Mouse (Mus musculus): ENCODE results near the gene Sf3b6. TPM values are rescaled to one million over a fixed set of nuclear protein-coding genes. Genes with fewer than 3 reads are reported as not detected.

The Sf3b6 gene
- 245 and 248 TPM in 2 replicates for polyA plus RNA-seq (2014; fragmentation: Nextera tagmentation; extraction: Ambion mirVana)

DNA sequence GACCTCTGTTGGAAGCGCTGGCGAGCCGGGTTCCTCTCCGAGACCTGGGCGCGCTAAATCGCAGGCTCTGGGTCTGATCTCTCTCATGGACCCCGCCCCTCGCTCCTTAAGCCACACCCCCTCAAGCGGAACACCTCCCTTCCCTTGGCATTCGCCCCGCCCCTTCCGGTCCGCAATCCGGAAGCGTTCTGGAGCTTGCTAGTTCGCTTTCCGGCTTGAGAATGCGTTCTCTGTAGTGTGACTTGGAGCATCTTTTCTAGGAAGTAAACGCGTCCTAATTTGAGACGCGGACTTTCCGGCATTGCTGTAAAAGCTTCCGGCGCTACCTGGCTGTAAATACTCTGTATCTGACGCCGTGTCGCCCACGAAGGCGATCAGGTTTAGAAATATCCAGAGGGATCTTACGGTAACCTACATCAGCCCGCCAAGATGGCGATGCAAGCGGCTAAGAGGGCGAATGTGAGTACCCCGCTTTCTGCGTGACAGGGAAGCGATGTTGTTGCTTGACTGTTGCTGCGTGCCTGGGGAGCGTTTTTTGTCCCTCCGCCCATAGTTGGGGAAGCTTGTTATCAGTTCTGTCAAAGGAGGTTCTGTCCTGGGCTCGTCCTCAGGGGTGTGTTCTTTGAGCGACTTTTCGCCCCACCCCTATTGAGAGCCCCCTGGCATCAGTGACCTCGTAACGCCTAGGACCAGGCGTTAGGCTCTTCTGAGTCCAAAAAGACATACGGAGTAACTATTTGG lies at the start of gene Sf3b6:
Sf3b6 (plus strand) TSS at position 184 of the 741 bp plus-strand sequence.
- Histone ChIP-seq H3K36me3 (ENCODE audit: control insufficient read depth, insufficient read depth, low read length) (peaks cover 27% of the 10 kb centered on the region), H3K9me3 (ENCODE audit: control insufficient read depth, low read length) (no peaks in the 10 kb centered on the region), H3K27me3 (replicated peaks; ENCODE audit: control insufficient read depth, insufficient read depth, low read length) (no peaks in the 10 kb centered on the region), H3K4me2 (ENCODE audit: low read depth, low read length) (peak within 1 kb of the TSS; percentile 70), H3K9ac (ENCODE audit: low read depth, low read length) (peak within 1 kb of the TSS; percentile 75), H3K4me1 (ENCODE audit: control insufficient read depth, insufficient read depth, low read length) (peaks cover 14% of the 10 kb centered on the region), H3K4me3 (ENCODE audit: low read depth, low read length) (peak within 1 kb of the TSS; percentile 66), H3K27ac (replicated peaks; ENCODE audit: low read depth, low read length) (peak within 1 kb of the TSS; percentile 84)
- WGBS, result under 1% methylated on average over 48 of the region's 49 CpGs
- DNase-seq (ENCODE audit: low spot score), result peak; percentile 98
- ATAC-seq (ENCODE audit: low read depth), result peak; percentile 98

DNA sequence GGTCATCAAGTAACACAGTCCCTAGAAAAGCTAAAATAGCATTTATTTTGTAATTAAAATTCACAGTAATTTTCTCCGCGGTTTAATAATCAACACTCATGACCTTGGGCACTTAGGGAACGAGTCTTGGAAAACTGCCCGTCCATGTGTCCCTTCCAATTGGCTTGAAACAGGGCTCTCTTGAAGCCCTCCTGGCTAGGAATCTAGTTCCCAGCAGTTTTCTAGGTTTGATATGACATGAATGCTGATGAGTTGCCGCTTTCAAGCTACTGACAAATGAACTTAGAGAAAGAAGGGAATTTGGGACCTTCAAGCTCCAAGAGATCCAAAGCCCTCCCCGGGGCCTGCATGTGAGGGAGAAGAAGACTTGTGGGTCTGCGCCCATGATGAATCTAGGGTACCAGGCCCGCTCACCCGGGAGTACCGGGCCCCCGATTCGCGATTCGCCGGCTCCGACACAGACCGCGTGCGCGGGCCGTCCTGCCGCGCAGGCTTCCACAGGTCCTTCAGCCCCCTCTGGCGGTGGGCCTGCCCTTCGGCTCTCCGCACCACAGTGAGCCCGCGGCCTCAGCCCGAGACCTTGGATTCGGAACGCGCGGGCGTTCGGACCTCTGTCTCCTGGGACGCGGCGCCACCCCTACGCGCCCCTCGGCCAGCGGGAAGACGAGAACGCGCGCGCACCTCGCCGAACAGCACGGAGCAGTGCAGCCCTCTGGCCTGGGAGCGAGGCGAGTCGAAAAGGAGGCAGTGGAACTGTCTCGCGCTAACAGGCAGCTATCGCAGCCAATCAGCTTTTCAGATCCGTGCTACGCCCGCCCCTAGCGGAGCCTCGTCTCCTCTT lies 48.6 kb upstream of the Sf3b6 start, which contains the start of the genes Pfn4 and Fam228b:
Pfn4 (plus strand) TSS at position 531 of the 841 bp plus-strand sequence.
Fam228b (minus strand) TSS at position 776 of the 841 bp plus-strand sequence.
- Histone ChIP-seq H3K27me3 (replicated peaks; ENCODE audit: control insufficient read depth, insufficient read depth, low read length) (no peaks in the 10 kb centered on the region), H3K36me3 (ENCODE audit: control insufficient read depth, insufficient read depth, low read length) (no peaks in the 10 kb centered on the region), H3K4me2 (ENCODE audit: low read depth, low read length) (peak within 1 kb of the TSS; percentile 79), H3K9ac (ENCODE audit: low read depth, low read length) (peak within 1 kb of the TSS; percentile 81), H3K9me3 (ENCODE audit: control insufficient read depth, low read length) (no peaks in the 10 kb centered on the region), H3K4me1 (ENCODE audit: control insufficient read depth, insufficient read depth, low read length) (peaks cover 5% of the 10 kb centered on the region; the same call in 1 of the 2 replicates), H3K4me3 (ENCODE audit: low read depth, low read length) (peak within 1 kb of the TSS; percentile 58), H3K27ac (replicated peaks; ENCODE audit: low read depth, low read length) (peak within 1 kb of the TSS; percentile 86)
- 3% methylated on average over 50 of the region's 61 CpGs for WGBS
- DNase-seq (ENCODE audit: low spot score) (peak; percentile 95), ATAC-seq (ENCODE audit: low read depth) (peak; percentile 99)

DNA sequence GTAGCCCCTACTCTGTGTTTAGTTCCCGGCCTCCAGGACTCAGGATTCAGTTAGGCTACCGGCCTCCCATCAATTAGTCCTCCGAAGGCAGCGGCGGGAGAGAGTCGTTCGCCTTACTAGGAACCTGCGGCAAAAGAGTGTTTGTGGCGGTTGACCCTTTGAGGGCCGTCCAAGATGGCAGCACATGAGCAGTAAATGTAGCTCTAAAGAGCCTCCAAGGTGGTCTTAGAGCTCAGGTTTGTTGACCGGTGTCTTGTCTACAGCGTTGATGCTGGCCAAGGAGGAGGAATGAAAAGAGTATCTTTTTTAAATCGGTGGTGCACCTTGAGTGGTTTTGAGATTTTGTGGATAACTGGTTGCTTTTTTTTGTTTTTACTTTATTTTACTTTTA lies 48.0 kb upstream of the Sf3b6 start:
- Histone ChIP-seq H3K9me3 (ENCODE audit: control insufficient read depth, low read length) (no peaks in the 10 kb centered on the region), H3K4me2 (ENCODE audit: low read depth, low read length) (peak overlapping the region; percentile 79), H3K4me1 (ENCODE audit: control insufficient read depth, insufficient read depth, low read length) (peaks cover 5% of the 10 kb centered on the region; the same call in 1 of the 2 replicates), H3K4me3 (ENCODE audit: low read depth, low read length) (peak overlapping the region; percentile 58), H3K9ac (ENCODE audit: low read depth, low read length) (peak overlapping the region; percentile 81), H3K27me3 (replicated peaks; ENCODE audit: control insufficient read depth, insufficient read depth, low read length) (no peaks in the 10 kb centered on the region), H3K27ac (replicated peaks; ENCODE audit: low read depth, low read length) (peak overlapping the region; percentile 86; the same call in 1 of the 2 replicates), H3K36me3 (ENCODE audit: control insufficient read depth, insufficient read depth, low read length) (no peaks in the 10 kb centered on the region)
- no peak for DNase-seq (ENCODE audit: low spot score)
- peak; percentile 41; the same call in 1 of the 2 replicates for ATAC-seq (ENCODE audit: low read depth)
- 17% methylated on average over 13 of the region's 13 CpGs for WGBS

DNA sequence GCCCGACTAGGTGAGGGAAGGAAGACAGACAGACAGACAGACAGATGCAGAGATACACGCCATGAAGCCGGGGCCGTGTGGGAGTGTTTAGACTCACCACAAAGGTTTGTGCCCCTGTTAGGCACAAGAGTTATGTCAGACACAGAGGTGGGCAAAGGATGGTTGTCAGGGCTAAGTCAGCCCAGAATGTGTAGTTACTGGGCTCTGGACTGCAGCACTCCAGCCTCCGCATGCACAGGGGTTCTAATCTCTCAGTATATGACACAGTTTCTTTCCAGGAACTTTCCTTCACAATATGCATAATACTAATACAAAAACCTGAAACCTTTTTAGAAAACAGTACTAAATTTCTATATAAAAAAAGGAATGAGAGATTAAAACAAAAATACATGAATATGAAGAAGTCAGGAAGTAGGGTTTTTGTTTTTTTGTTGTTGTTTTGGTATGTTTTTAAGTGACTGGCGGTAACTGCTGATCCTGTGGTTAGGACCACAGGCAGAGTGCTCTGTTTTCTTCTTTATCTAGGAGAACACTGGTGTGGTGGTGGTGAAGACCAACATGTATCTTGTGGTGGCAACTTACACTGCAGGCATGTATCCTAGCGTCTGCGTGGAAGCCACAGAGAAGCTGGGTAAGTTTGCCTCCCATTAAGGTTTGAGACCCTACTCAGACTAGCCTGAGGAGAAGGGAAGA lies 42.3 kb upstream of the Sf3b6 start:
- Histone ChIP-seq H3K27me3 (replicated peaks; ENCODE audit: control insufficient read depth, insufficient read depth, low read length) (no peaks in the 10 kb centered on the region), H3K4me2 (ENCODE audit: low read depth, low read length) (no peak overlapping the region), H3K27ac (replicated peaks; ENCODE audit: low read depth, low read length) (no peak overlapping the region), H3K4me1 (ENCODE audit: control insufficient read depth, insufficient read depth, low read length) (no peaks in the 10 kb centered on the region), H3K36me3 (ENCODE audit: control insufficient read depth, insufficient read depth, low read length) (no peaks in the 10 kb centered on the region), H3K4me3 (ENCODE audit: low read depth, low read length) (no peak overlapping the region), H3K9ac (ENCODE audit: low read depth, low read length) (no peak overlapping the region), H3K9me3 (ENCODE audit: control insufficient read depth, low read length) (no peaks in the 10 kb centered on the region)
- ATAC-seq (ENCODE audit: low read depth) (no peak), DNase-seq (ENCODE audit: low spot score) (no peak)
- 89% methylated on average over 8 of the region's 8 CpGs for WGBS

DNA sequence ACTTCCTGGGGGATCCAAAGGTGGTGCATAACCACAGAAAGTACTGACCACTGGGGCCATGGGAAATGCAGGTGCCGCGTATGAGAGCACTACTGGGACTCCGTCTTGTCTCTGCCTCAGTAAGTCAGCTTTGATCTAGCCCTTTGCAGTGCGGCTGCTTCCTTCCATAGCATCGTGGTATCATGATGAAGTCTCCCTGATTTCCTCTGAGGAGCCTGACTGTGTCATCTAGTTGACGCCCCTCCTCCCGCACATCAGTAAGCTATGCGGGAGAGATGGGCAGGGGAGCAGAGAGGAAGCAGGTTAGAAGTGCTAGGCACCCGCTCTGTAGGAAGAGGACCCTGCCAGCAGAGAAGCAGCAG lies 41.8 kb upstream of the Sf3b6 start:
- no peak for ATAC-seq (ENCODE audit: low read depth)
- no peak overlapping the region for H3K27ac ChIP-seq (replicated peaks; ENCODE audit: low read depth, low read length)
- H3K4me3 ChIP-seq (ENCODE audit: low read depth, low read length), result no peak overlapping the region
- H3K9ac ChIP-seq (ENCODE audit: low read depth, low read length), result no peak overlapping the region
- no peaks in the 10 kb centered on the region for H3K9me3 ChIP-seq (ENCODE audit: control insufficient read depth, low read length)
- no peak for DNase-seq (ENCODE audit: low spot score)
- H3K4me1 ChIP-seq (ENCODE audit: control insufficient read depth, insufficient read depth, low read length), result no peaks in the 10 kb centered on the region
- no peaks in the 10 kb centered on the region for H3K27me3 ChIP-seq (replicated peaks; ENCODE audit: control insufficient read depth, insufficient read depth, low read length)
- no peaks in the 10 kb centered on the region for H3K36me3 ChIP-seq (ENCODE audit: control insufficient read depth, insufficient read depth, low read length)
- H3K4me2 ChIP-seq (ENCODE audit: low read depth, low read length), result no peak overlapping the region
- 81% methylated on average over 9 of the region's 9 CpGs for WGBS

DNA sequence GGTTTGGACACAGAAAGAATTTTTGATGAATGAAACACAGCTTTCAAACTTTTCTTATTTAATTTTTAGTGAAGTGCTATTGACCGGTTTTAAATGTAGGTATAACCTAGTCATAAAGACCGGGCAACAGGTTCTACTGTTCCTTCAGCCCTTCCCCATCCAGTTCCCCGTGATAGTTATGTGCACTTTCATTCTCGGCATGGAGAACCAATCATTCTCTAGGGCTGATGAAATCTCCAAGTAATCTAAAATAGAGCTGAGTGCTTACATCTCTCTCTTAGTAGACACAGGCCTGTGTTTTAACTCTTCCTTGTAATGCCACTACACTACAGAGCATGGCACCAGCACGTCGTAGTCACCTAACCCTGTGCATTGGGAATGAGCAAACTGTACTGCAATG lies 39.6 kb upstream of the Sf3b6 start:
- no peaks in the 10 kb centered on the region for H3K36me3 ChIP-seq (ENCODE audit: control insufficient read depth, insufficient read depth, low read length)
- DNase-seq (ENCODE audit: low spot score), result no peak
- no peak for ATAC-seq (ENCODE audit: low read depth)
- H3K27ac ChIP-seq (replicated peaks; ENCODE audit: low read depth, low read length), result no peak overlapping the region
- no peak overlapping the region for H3K4me3 ChIP-seq (ENCODE audit: low read depth, low read length)
- no peaks in the 10 kb centered on the region for H3K27me3 ChIP-seq (replicated peaks; ENCODE audit: control insufficient read depth, insufficient read depth, low read length)
- no peaks in the 10 kb centered on the region for H3K4me1 ChIP-seq (ENCODE audit: control insufficient read depth, insufficient read depth, low read length)
- no peaks in the 10 kb centered on the region for H3K9me3 ChIP-seq (ENCODE audit: control insufficient read depth, low read length)
- WGBS, result 86% methylated on average over 6 of the region's 6 CpGs
- H3K4me2 ChIP-seq (ENCODE audit: low read depth, low read length), result no peak overlapping the region
- no peak overlapping the region for H3K9ac ChIP-seq (ENCODE audit: low read depth, low read length)

DNA sequence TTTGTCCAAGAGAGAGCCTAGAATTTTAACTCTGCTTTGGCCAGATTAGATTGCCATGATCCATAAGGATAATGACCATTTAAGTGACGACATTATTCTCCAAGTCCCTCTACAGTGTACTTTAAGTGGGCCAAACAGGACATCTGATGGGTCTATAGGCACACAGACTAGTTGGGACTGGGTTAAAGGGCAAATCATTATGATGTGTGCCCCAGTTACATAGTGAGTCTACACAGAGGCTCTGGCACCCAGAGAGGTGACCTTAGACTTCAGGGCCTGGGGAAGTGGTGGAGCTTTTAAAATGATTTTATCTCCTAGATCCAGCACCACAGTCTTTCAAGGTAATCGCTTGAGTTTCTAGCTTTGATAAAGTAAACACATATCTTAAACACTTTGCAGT lies 37.1 kb upstream of the Sf3b6 start:
- Histone ChIP-seq H3K27me3 (replicated peaks; ENCODE audit: control insufficient read depth, insufficient read depth, low read length) (no peaks in the 10 kb centered on the region), H3K9me3 (ENCODE audit: control insufficient read depth, low read length) (no peaks in the 10 kb centered on the region), H3K4me2 (ENCODE audit: low read depth, low read length) (no peak overlapping the region), H3K4me3 (ENCODE audit: low read depth, low read length) (no peak overlapping the region), H3K4me1 (ENCODE audit: control insufficient read depth, insufficient read depth, low read length) (no peaks in the 10 kb centered on the region), H3K9ac (ENCODE audit: low read depth, low read length) (no peak overlapping the region), H3K27ac (replicated peaks; ENCODE audit: low read depth, low read length) (no peak overlapping the region), H3K36me3 (ENCODE audit: control insufficient read depth, insufficient read depth, low read length) (no peaks in the 10 kb centered on the region)
- 71% methylated on average over 2 of the region's 2 CpGs for WGBS
- no peak for DNase-seq (ENCODE audit: low spot score)
- no peak for ATAC-seq (ENCODE audit: low read depth)

DNA sequence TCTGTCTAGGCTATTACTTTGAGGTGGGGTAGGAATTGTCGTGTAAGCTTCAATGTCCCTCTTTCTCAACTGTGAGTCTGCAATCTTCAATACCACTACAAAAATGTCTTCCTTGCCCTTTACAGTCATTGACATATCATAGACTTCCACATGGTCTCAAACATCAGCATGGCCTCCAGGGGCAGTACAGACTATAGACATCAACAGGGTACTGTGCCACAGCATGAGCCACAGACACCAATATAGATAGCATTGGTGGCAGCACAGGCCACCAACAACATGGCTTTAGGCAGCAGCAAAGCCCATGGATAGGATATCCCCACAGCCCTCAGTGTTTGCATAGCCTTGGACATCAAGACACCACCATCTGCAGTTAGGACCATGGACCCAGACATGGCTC lies 36.1 kb upstream of the Sf3b6 start:
- Histone ChIP-seq H3K9me3 (ENCODE audit: control insufficient read depth, low read length) (no peaks in the 10 kb centered on the region), H3K4me3 (ENCODE audit: low read depth, low read length) (no peak overlapping the region), H3K4me1 (ENCODE audit: control insufficient read depth, insufficient read depth, low read length) (no peaks in the 10 kb centered on the region), H3K27me3 (replicated peaks; ENCODE audit: control insufficient read depth, insufficient read depth, low read length) (no peaks in the 10 kb centered on the region), H3K36me3 (ENCODE audit: control insufficient read depth, insufficient read depth, low read length) (no peaks in the 10 kb centered on the region), H3K9ac (ENCODE audit: low read depth, low read length) (no peak overlapping the region), H3K27ac (replicated peaks; ENCODE audit: low read depth, low read length) (no peak overlapping the region), H3K4me2 (ENCODE audit: low read depth, low read length) (no peak overlapping the region)
- WGBS, result 92% methylated on average over 1 of the region's 1 CpGs
- DNase-seq (ENCODE audit: low spot score) (no peak), ATAC-seq (ENCODE audit: low read depth) (no peak)

All from embryonic facial prominence, embryonic 14.5 days (tissue).